Mouse (Mus musculus): ENCODE measurements around the gene Atcay.

DNA sequence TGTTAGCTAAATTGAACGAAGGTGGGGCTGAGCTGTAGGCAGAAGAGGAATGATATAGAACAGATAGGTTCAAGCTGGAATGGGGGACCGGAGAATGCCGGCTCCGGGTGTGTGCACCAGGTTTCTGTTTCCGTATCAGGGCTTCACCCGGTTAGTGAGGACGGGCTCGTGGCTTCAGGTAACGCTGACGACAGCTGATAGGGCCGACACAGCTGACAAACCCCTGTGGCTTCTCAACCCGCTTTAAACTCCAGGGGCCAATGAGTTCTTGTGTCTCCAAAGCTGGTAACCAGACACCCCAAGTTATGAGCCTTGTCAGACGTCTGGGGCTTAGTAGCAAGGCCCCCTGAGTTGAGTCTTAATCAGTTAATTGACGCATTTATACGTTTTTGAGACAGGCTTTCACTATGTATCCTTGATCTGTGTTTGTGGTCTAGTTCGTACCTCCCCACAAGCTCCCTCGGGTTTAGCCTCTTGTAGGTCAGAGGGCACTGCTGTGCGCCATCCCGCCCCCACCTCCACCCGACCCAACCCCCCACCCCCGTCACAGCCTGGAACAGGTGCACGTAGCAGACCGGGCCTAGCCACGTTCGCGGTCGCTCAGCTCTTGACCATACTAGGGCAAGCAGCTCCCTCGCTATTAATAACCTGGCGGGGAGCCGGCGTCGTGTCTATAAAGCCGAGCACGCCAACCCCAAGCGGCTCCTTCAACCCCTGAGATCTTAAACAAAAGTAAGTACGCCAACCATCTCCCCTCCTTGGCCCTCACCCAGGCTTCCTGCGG, 36.5 kb downstream of the Atcay start:
- TF ChIP-seq GABPA (IDR thresholded peaks at IDR 0.05; ENCODE audit: low read depth, low read length) (no peak), CTCF (IDR thresholded peaks at IDR 0.05 in 2 of 3, conservative IDR thresholded peaks at IDR 0.05 in 1 of 3; ENCODE audit: control insufficient read depth in 1 of 3, insufficient read depth in 1 of 3, low read depth in 2 of 3, low read length in 3 of 3, poor library complexity in 1 of 3, severe bottlenecking in 1 of 3) (no peak), POLR2A (IDR thresholded peaks at IDR 0.05; ENCODE audit: control insufficient read depth in 1 of 2, insufficient read depth in 1 of 2, low read depth in 1 of 2, low read length in 2 of 2, poor library complexity in 1 of 2) (no peak)

Measured in MEL (cell line).